Mouse (Mus musculus): Measurements from ENCODE around the gene Cdh13.

Gene Cdh13

DNA sequence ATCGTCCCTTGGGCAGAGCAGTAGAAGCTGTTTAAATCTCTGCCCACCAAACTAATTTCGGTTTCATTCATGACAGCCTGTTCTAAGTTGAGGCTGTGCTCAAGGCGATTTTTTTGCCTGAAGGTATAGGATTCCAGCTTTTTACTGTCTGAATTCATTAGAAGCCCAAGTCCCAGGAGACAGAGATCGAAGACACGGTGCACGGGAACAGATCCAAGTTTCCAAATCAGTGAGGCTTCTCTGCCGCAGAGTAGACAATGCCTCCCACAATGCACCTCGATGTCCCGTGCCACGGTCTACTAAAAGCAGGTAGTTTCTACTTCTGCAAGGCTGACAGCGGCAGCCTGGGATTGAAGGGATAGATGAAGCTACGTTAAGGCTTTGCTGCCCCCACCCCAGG lies 778.1 kb downstream of the Cdh13 start:
- DNase-seq (ENCODE audit: low spot score in 2 of 2) = no peak

DNA sequence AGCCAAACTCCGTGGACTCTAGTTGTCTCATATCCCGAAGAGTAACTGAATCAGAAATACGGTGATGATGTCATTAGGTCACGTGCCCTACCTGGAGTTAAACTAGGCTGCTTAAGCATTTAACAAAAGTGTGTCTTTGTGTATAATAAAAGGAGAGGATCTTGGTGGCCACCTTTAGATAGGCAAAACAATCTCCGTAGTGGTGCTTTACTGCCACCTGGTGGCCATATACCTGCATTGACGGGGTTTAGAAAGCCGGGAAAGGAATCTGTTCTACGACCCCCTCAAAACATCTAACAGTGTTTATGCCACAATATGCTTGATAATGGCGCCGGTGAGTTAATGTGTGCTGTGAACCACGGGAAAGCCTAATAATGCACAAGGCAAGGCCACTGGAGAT lies 781.0 kb downstream of the Cdh13 start:
- peak; percentile 4 to 29 for DNase-seq (ENCODE audit: low spot score in 2 of 2)

DNA sequence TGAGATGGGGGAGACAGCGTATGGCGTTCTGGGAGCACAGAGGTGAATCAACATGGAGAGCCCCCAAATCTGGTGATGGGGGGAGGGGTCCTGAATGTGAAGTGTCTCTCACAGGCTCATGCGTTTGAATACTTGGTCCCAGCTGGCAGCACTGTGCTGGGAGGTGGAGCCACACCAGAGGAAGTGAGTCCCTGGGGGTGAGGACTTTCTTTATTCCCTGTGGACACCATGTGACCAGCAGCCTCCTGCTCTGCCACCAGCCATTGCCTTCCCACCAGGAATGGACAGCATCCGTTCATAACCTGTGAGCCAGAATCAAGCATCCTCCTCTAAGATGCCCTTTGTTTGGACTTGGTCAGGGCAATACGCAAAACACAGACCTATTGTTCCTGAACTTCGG lies 788.8 kb downstream of the Cdh13 start:
- DNase-seq (ENCODE audit: low spot score in 2 of 2) = no peak

DNA sequence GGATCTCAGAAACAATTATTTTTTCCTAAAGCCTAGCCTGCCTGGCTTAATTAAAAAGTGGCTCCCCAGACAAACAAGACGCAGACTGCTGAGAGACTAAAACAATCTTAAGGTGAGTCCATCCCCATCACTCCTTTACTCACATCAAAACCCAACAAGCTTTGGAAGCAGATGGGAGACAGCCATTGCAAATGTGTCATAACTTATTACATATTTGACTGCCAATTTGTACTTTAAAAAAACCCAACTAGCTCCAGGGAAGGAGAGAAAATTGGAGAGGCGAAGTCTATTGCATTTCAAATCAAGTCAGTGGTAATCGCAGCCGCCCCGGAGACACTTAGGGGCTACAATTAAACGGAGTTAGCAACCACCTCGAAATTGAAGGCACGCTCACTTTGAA lies 801.5 kb downstream of the Cdh13 start:
- no peak for DNase-seq (ENCODE audit: low spot score in 2 of 2)

DNA sequence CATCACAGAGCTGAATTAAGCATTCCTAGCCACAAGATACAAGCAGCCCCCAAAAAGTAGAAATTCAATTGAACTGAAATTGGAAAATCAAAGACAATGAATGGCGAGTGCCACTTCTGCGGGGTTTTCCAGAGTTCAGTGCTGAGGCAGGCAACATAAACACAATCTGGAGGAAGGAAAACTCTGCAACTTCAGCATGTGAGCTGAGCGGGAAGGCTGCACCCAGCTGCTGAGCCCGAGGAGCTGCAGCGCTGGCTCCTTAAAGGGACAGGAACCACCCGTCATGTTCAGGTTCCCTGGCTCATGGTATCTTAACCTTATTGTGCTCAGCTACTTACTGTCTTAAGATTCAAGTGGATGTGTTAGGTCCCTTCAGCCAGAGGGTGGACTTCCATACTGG lies 814.7 kb downstream of the Cdh13 start:
- DNase-seq (ENCODE audit: low spot score in 2 of 2) = no peak

DNA sequence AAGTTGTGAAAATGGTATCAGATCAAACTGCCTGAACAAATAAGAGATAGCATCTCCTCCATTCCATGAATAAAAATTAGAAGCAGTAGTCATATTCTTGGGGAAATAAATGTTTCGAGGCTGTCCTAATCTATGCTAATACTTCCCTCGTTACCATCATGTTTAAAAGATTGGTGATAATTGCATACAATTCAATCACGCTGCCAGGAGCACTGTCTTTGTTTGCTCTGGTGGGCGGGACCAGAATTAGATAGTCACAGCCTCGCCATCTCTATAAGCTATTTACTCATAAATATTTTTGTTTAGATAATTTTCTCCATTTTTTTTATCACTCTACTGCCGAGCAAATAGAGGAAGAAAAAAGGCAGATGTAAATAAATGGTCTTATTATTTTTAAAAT lies 819.3 kb downstream of the Cdh13 start:
- DNase-seq (ENCODE audit: low spot score in 2 of 2) = no peak

DNA sequence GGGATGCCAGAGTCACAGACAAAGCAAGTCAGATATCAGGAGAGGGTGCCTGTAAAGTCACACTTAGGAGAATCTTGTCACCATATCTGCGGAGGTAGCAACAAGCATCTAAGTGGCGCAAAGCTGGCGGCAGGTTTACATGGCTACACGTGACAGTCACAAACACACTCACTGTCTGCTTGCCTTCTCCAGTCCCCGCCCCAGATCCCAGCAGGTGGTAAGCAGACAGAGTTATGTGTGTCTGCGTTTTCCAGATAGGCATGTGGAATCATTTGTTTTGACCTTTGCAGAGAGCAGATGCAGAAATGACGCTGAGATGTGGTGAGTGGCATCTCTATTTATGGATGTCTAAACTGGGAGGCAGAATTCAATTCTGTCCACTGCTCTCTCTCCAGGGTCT lies 826.1 kb downstream of the Cdh13 start:
- DNase-seq (ENCODE audit: low spot score in 2 of 2) = no peak

DNA sequence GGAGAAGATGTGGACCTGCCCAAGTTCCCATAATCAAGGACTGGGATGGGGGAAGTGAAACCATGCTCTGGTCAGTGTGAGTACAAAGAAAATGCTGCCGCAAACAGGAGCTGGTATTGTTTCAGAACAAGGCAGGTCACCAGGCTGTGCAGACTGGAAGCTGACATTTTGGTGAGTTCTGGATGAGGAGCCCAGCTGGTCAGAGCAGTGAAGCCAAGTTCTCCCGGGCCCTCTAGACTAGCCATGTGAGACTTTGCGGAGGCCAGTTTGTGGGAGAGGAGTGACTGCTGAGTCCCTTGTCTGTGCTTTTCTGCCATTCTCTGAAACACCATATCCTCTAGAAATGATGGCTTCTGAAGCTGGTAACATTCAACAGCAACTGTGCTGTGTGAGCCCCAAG lies 829.3 kb downstream of the Cdh13 start:
- DNase-seq (ENCODE audit: low spot score in 2 of 2) = no peak

DNA sequence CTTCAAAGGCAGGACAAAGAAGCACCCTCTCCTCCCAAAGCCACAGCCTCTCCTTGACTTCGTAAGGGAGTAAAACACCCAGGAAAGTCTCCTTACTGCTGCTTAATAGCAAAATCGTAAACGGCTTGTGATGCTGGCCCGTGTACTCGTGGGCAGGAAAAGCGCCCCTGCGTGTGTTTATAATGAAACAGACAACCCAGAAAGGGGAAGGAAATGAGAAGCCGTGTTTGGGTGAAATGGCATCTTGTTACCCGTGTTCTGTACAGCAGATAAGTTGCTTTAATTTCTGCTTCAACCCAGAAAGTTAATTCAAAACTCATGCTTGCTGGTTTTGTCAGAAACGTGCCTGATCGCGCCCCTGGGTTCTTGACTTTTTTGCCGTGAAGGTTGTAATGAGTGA lies 837.7 kb downstream of the Cdh13 start:
- DNase-seq (ENCODE audit: low spot score in 2 of 2) = no peak

DNA sequence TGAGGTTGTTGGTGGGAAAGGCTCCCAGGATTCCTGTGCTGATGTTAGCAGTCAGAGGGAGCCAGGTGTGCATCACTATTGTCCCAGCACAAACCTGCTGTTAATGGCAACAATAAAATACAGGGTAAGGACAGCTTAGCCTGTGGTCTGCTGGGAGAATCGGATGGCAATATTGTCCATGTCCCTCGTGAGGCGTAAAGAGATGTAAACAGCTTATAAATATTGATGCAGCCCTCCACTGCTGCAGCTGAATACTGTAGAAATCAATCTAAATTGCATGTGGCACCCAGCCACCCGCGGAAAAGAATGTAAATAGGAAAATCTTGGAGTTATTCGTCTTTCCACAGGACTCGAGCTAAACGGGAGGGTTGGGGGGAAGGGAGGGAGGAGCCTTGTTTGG lies 844.3 kb downstream of the Cdh13 start:
- DNase-seq (ENCODE audit: low spot score in 2 of 2) = no peak

DNA sequence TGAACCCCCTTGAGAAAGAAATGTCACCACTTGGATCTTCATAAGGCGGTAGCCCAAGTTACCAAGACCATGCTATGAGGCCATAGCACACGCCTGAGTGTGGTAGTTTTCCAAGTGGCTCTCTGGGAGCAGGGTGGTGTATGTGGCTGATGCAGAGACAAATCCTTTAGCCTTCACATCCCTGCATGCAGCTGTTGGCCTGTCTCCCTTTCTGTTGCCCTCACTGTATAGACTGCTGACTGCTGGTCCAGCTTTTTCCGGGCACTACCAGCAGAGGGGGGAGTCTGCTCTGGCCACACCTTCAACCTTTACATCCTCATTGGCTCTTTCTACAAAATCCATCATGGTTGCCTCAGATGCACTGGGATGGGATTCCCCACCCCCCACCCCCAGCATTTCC lies 844.7 kb downstream of the Cdh13 start:
- no peak for DNase-seq (ENCODE audit: low spot score in 2 of 2)

DNA sequence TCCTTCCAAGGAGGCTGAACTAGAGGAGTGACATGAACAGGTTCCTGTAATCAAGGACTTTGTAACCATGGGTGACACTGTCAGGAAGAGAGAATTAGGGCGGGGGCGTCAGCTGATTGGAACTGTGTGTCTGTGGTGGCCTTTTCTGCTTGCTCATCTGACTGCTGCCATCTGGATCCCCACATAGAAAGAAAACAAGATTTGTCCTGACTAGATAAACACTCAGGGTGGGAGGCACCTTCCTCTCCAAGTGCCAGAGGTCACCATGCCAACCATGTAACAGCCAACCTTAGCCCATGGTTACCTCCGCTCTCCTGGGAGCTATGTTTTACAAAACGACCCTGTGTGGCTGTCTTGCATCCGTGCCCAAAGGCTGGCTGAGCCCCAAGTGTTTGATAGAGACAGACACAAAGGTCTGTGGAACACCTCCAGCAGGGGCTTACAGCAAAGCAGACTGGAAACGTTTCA lies 873.0 kb downstream of the Cdh13 start:
- DNase-seq (ENCODE audit: low spot score in 2 of 2) = no peak

DNA sequence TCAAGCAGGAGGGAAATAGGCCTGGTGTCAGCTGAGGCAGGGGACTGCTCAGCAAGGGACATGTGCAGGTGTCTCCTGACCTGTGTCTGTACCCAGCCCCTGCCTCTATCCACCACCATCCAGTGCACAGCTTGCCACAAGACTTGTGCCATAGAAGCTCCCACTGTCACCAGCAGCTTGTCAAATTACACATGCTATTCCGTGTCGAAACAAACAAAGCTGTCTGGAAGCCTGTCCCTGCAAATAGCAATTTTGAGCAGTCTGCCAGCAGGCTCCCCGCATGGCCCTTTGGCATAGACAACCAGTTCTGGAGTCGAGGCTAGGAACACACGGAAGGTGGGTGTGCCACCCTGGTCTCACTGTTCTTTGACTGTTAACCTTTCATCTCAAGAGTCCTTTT lies 875.1 kb downstream of the Cdh13 start:
- DNase-seq (ENCODE audit: low spot score in 2 of 2) = no peak

DNA sequence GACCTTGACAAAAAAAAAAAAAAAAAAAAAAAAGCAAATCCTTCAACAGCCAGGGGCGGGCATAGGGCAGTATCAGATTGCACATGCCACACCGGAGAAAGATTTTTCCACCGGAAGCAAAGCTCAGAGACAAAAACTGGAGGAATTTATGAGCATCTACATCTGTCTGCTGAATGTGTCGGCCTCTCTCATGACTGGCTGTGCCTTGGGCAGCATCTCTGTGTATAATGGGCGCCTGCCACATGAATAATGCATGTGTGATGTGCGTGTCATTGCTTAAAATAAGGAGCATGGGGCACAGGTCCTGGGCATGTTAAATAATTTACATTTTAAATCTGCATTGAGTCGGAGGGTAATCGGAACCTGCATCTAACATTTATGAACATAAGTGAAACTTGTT lies 876.3 kb downstream of the Cdh13 start:
- no peak for DNase-seq (ENCODE audit: low spot score in 2 of 2)

DNA sequence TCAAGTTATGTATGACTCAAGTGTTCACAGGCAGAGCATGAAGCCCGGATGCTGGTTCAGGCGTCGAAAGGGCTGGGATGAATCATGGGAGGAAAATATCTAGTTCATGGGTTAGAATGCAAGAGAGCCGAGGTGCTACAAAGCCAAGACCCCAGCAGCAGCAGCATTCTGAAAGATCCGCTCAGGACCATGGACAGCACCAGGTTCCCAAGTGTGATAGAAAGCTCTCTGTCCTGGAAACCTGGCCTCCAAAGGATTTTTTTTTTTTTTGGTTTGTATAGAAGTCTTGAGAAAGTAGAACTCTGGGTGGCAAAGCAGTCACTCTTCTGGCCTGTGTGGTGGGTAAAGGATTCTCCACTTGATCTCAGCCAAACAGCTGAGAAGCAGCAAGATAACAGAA lies 880.5 kb downstream of the Cdh13 start:
- no peak for DNase-seq (ENCODE audit: low spot score in 2 of 2)

DNA sequence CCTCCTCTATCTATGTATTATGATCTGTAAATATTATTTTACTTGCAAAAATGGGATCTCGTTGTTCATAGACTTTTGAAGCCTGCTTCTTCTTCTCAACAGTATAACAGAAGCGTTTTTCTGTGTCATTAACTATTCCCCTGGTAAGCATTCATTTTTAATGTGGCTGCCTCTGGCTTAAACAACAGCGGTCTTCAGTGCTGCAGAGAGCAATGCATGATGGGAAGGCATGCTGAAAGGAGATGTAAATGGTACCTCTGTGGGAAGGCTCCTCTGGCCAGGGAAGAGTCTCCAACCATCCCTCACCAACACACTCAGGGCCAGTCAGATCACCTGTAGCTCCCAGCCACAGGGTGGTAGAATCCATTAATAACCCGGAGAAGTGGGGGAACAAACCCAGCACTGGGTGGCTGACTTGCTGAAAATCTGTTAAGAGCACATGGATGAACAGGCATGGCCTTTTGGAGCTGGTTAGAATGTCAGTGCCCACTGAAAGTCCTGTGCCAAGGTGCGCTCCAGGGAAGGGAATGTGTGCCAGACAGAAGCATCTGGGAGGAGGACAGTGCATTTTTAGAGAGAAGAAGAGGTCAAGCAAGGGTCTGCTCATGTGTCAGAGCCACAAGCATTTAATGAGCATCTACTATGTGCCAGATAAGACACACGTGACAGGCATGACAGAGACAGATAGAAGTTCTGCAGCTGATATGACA lies 893.8 kb downstream of the Cdh13 start:
- DNase-seq (ENCODE audit: low spot score in 2 of 2) = no peak

DNA sequence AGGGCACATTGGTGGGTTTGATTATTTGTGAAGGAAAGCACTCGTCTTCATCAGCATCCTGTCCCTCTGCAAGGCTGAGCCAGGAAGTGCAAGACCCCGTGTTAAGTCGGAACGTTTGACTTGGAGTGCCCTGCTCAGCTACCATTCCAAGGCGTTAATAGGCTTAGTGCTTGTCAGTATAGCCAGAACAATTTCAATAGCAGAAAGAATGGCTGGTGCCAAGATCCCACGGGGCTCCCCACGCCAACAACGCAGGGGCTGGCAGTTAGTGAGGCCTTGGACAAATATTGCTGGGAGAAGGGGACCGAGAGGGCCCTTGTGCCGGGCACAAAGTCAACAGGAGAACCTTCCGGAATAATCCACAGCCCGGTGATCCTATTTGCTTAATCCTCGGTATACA lies 897.1 kb downstream of the Cdh13 start:
- no peak for DNase-seq (ENCODE audit: low spot score in 2 of 2)

DNA sequence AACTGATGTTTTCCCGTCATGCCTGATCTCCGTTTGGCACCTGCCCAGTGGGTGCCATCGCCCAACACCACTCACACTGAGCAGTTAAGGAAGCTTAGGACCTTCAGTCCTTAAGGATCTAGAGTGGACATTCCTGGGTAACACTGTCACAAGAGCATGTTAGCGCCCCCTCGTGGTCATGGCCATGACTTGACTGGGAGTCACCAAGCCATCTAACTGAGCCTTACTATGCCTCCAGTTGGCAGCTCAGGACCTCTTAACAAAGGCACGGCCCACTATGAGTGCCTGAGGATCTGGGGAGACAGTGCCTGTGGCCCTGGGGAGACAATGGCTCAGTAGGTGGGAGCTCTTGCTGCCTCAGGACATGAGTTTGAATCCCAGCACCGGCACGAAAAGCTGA lies 912.2 kb downstream of the Cdh13 start:
- peak in 1 of 2 experiments; percentile 19 for DNase-seq (ENCODE audit: low spot score in 2 of 2)

DNA sequence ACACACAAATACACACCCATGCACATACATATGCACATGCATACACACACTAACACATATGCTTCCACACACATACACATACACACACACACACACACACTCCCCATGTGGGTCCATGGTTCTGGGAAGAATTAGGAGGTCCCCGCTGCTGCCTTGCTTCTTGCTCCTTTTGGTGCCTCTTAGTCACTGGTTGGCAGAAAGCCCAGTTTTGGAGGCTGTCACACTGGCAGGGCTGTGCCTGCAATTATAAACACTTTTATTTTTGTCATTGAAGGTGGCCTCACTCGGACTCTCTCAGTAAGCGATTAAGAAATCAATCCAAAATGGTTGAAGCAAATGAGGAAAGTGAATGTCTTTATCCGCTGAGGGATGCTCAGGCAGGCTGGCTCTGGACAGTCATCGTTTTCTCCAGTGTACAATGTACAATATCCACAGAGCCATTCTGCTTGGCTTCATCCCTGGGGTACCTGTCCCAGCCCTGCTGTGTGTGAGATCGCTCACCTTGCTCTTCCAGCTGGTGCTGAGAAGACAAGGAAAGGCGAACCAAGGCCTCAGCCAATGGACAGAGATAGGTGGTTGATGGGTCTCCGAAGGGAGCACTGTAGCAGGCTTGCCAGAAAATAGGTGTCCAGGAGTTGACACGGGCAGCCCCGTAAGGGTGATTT lies 913.1 kb downstream of the Cdh13 start:
- DNase-seq (ENCODE audit: low spot score in 2 of 2) = no peak

DNA sequence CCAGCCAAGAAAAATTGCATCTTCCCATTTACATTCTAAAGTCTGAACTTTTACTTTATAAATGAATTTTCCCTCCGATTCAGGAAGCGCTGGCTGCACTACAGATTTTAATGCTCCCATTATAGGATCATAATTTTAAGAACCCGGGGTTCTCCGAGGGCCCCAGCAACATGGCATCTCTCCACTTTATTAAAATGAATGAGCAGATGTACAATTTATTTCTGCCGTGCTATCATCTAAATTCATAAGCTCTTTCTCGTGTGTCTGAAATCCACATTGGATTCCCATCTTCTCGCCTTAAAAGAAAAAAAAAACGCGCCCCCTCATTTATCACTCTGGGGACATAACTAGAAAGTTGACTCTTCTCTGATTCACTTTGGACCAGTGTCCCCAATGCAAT lies 925.0 kb downstream of the Cdh13 start:
- no peak for DNase-seq (ENCODE audit: low spot score in 2 of 2)

DNA sequence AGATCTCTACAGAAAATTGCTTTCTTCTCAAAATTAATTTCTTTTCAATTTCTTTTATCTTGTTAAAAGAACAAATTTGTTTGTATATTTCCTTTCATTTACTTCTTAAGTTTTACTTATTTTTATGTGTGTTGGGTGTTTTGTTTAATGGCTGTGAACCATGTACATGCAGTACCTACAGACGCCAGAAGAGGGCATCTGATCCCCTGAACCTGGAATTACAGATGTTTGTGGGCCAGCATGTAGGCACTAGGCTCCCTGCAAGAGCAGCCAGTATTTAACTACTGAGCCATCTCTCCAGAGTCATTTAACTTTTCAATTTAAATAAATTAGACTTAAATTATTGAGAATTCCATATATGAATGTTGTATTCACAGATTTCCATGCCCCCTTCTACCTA lies 941.0 kb downstream of the Cdh13 start:
- DNase-seq (ENCODE audit: low spot score in 2 of 2) = peak; percentile 8 to 53

DNA sequence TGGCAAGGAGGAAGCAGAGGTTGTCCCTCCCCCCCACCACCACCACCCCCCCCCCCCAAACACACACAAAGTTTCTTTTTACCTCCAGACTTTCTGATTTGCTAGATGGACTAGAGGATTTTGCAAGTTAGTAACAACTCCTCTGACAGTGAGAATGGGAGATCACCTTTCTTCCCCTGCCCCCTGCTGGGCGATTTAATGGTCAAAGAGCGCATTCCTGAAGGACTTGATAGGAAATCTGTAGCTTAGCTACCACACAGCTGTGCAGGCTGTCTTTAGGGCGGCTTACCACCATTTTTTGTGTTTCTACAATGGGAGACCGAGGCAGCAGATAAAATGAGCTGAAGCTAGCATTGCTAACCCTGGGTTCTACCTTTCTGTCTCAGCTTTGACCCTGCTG lies 961.6 kb downstream of the Cdh13 start:
- no peak for DNase-seq (ENCODE audit: low spot score in 2 of 2)

DNA sequence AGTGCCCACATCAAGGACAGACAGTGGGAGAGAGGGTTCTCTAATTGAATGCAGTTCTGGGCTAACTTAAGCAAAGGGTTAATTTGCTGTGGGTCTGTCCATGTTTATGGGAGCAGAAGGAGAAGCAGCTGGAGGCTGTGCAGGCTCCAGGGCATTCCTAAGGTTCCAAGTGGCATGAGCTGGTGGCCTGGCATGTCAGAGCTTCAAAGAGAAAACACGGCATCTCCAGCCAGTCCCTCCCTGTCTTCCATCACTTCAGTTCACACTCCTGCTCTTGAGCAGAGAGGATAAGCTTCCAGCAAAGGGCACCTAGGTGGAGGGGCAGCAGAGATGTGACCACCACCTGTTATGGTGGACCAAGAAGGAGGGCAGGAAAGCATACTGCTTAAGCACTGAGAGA lies 962.1 kb downstream of the Cdh13 start:
- no peak for DNase-seq (ENCODE audit: low spot score in 2 of 2)

DNA sequence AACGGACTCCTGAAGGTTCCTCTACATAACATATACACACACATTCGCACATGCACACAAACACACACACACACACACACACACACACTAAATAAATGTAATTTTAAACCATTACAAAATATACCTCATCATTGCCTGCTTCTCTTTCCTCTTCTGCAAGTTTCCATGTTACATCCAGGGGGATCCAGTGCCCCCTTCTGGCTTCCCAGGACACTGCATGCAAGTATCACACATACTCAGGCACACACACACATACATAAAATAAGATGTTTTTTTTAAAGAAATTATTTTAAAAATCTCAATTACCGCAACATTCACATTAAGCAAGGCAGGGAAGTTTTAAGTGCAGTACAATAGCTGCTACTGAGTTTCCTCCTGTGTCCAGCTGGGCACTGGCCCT lies 970.8 kb downstream of the Cdh13 start:
- no peak for DNase-seq (ENCODE audit: low spot score in 2 of 2)

Data from spleen, postnatal 10 days (tissue).